Mouse (Mus musculus) intestine, embryonic 16.5 days (tissue): ENCODE measurements around the gene Dyrk1a. TPM values are rescaled to one million over a fixed set of nuclear protein-coding genes. Genes with fewer than 3 reads are reported as not detected.

Experiments
- ATAC-seq: fragments of 200-750 bp; cut with Nextera tagmentation; 2 replicates; pipeline ENCODE4 v1.8.0; 2017; ENCODE audit warnings: moderate TSS enrichment, moderate library complexity
- H3K27ac ChIP-seq: fragments of 300-500 bp; sonication (generic); 2 replicates; pipeline ENCODE4 v1.5.1; 2014; ENCODE audit warnings: mild to moderate bottlenecking, low read length
- H3K27me3 ChIP-seq: fragments of 300-500 bp; sonication (generic); replicated peaks from 2 replicates; pipeline ENCODE4 v1.6.1; 2014; ENCODE audit warnings: low read length, control low read depth, mixed read lengths; ENCODE audit not compliant: control insufficient read depth, insufficient read depth
- H3K36me3 ChIP-seq: fragments of 300-500 bp; sonication (generic); 2 replicates; pipeline ENCODE4 v1.6.1; 2014; ENCODE audit warnings: low read length, control low read depth; ENCODE audit not compliant: control insufficient read depth, insufficient read depth
- H3K4me1 ChIP-seq: fragments of 300-500 bp; sonication (generic); 2 replicates; pipeline ENCODE4 v1.6.1; 2014; ENCODE audit warnings: low read length, control low read depth, mixed read lengths; ENCODE audit not compliant: control insufficient read depth, insufficient read depth
- H3K4me2 ChIP-seq: fragments of 300-500 bp; sonication (generic); 2 replicates; pipeline ENCODE4 v1.6.1; 2014; ENCODE audit warnings: low read depth, low read length, control low read depth
- H3K4me3 ChIP-seq: fragments of 300-500 bp; sonication (generic); 2 replicates; pipeline ENCODE4 v1.5.1; 2014; ENCODE audit warnings: mild to moderate bottlenecking, low read length
- H3K9ac ChIP-seq: fragments of 300-500 bp; sonication (generic); 2 replicates; pipeline ENCODE4 v1.6.1; 2014; ENCODE audit warnings: low read depth, low read length
- H3K9me3 ChIP-seq: fragments of 300-500 bp; sonication (generic); 2 replicates; pipeline ENCODE4 v1.6.1; 2016; ENCODE audit warnings: low read length, control low read depth; ENCODE audit not compliant: control insufficient read depth
- WGBS: fragments of 180-500 bp; shearing (Covaris S2); extraction: QIAGEN DNeasy Blood & Tissue Kit; methylation state at CpG from one replicate; pipeline ENCODE4 v1.1.7; 2014; 5-methylcytosine and 5-hydroxymethylcytosine counted together
- polyA plus RNA-seq: library from polyadenylated mRNA; unstranded; fragments of >200 nt; fragmentation: Nextera tagmentation; extraction: Ambion mirVana; gene quantifications from 2 replicates; pipeline ENCODE4 v1.2.1, GENCODE M21; 2015

Gene Dyrk1a
- polyA plus RNA-seq, 1 experiment from 2014 or later, result 7.3 TPM

- no peak overlapping the region for H3K9ac ChIP-seq
- H3K27me3 ChIP-seq, result no peaks in the 10 kb centered on the region
- H3K36me3 ChIP-seq, result no peaks in the 10 kb centered on the region
- 3% methylated on average over 1 of the region's 1 CpGs for WGBS
- H3K27ac ChIP-seq, result no peak overlapping the region
- H3K9me3 ChIP-seq, result no peaks in the 10 kb centered on the region
- H3K4me3 ChIP-seq, result no peak overlapping the region
- H3K4me2 ChIP-seq, result no peak overlapping the region
- no peak for ATAC-seq
- peaks cover 48% of the 10 kb centered on the region for H3K4me1 ChIP-seq
Observed at GRCm38 (mm10) chr16:94597640-94598039, 27.8 kb downstream of the Dyrk1a start.

- Histone ChIP-seq H3K27me3 (no peaks in the 10 kb centered on the region), H3K9me3 (no peaks in the 10 kb centered on the region), H3K4me3 (no peak overlapping the region), H3K9ac (no peak overlapping the region), H3K36me3 (no peaks in the 10 kb centered on the region), H3K27ac (0 out of 2 replicates have a peak overlapping the region, but pooled peaks have one; percentile 4), H3K4me2 (no peak overlapping the region), H3K4me1 (peaks cover 59% of the 10 kb centered on the region)
- whole genome bisulfite sequencing, result 29% methylated on average over 6 of the region's 6 CpGs
- peak; percentile 21; the same call in 1 of the 2 replicates for ATAC-seq
Observed at GRCm38 (mm10) chr16:94599977-94600724, 30.3 kb downstream of the Dyrk1a start.

- no peak overlapping the region for H3K9ac ChIP-seq
- no peak overlapping the region for H3K4me3 ChIP-seq
- no peaks in the 10 kb centered on the region for H3K9me3 ChIP-seq
- WGBS, result 72% methylated on average over 5 of the region's 5 CpGs
- no peaks in the 10 kb centered on the region for H3K27me3 ChIP-seq
- no peaks in the 10 kb centered on the region for H3K36me3 ChIP-seq
- peak overlapping the region; percentile 38; the same call in 1 of the 2 replicates for H3K27ac ChIP-seq
- no peak overlapping the region for H3K4me2 ChIP-seq
- ATAC-seq, result peak; percentile 19; the same call in 1 of the 2 replicates
- peaks cover 58% of the 10 kb centered on the region for H3K4me1 ChIP-seq
Observed at GRCm38 (mm10) chr16:94601089-94601488, 31.3 kb downstream of the Dyrk1a start.

GRCm38 (mm10) chr16:94601540-94601953, 31.7 kb downstream of the Dyrk1a start:
- H3K9me3 ChIP-seq, result no peaks in the 10 kb centered on the region
- WGBS, result 12% methylated on average over 6 of the region's 6 CpGs
- H3K4me3 ChIP-seq, result no peak overlapping the region
- ATAC-seq, result peak; percentile 77
- H3K9ac ChIP-seq, result no peak overlapping the region
- peaks cover 59% of the 10 kb centered on the region for H3K4me1 ChIP-seq
- no peaks in the 10 kb centered on the region for H3K27me3 ChIP-seq
- H3K36me3 ChIP-seq, result no peaks in the 10 kb centered on the region
- H3K4me2 ChIP-seq, result no peak overlapping the region
- H3K27ac ChIP-seq, result peak overlapping the region; percentile 38; the same call in 1 of the 2 replicates

GRCm38 (mm10) chr16:94602188-94602587, 32.4 kb downstream of the Dyrk1a start:
- peak overlapping the region; percentile 33; the same call in 1 of the 2 replicates for H3K27ac ChIP-seq
- no peaks in the 10 kb centered on the region for H3K36me3 ChIP-seq
- no peak overlapping the region for H3K9ac ChIP-seq
- no peak overlapping the region for H3K4me2 ChIP-seq
- peaks cover 54% of the 10 kb centered on the region for H3K4me1 ChIP-seq
- 0 out of 2 replicates have a peak, but pooled peaks have one; percentile 17 for ATAC-seq
- H3K4me3 ChIP-seq, result no peak overlapping the region
- H3K27me3 ChIP-seq, result no peaks in the 10 kb centered on the region
- WGBS, result 80% methylated on average over 1 of the region's 1 CpGs
- H3K9me3 ChIP-seq, result no peaks in the 10 kb centered on the region

- Histone ChIP-seq H3K4me1 (peaks cover 55% of the 10 kb centered on the region), H3K4me2 (no peak overlapping the region), H3K27ac (peak overlapping the region; percentile 39), H3K27me3 (no peaks in the 10 kb centered on the region), H3K9ac (no peak overlapping the region), H3K9me3 (no peaks in the 10 kb centered on the region), H3K36me3 (no peaks in the 10 kb centered on the region), H3K4me3 (no peak overlapping the region)
- no peak for ATAC-seq
- whole genome bisulfite sequencing, result 54% methylated on average over 4 of the region's 4 CpGs
Observed at GRCm38 (mm10) chr16:94602730-94603129, 32.9 kb downstream of the Dyrk1a start.

- Histone ChIP-seq H3K27me3 (no peaks in the 10 kb centered on the region), H3K4me1 (peaks cover 43% of the 10 kb centered on the region), H3K4me2 (no peak overlapping the region), H3K36me3 (no peaks in the 10 kb centered on the region), H3K4me3 (no peak overlapping the region), H3K9me3 (no peaks in the 10 kb centered on the region), H3K27ac (peak overlapping the region; percentile 37; the same call in 1 of the 2 replicates), H3K9ac (no peak overlapping the region)
- peak; percentile 62 for ATAC-seq
- WGBS, result 70% methylated on average over 1 of the region's 1 CpGs
Observed at GRCm38 (mm10) chr16:94606169-94606568, 36.4 kb downstream of the Dyrk1a start.

- ATAC-seq, result no peak
- Histone ChIP-seq H3K27ac (no peak overlapping the region), H3K27me3 (no peaks in the 10 kb centered on the region), H3K4me2 (no peak overlapping the region), H3K4me1 (peaks cover 32% of the 10 kb centered on the region), H3K9me3 (no peaks in the 10 kb centered on the region), H3K4me3 (no peak overlapping the region), H3K9ac (no peak overlapping the region), H3K36me3 (no peaks in the 10 kb centered on the region)
- WGBS, result 19% methylated on average over 1 of the region's 1 CpGs
Observed at GRCm38 (mm10) chr16:94607468-94607867, 37.7 kb downstream of the Dyrk1a start.

GRCm38 (mm10) chr16:94608706-94609594, 39.1 kb downstream of the Dyrk1a start:
- H3K4me3 ChIP-seq, result no peak overlapping the region
- no peaks in the 10 kb centered on the region for H3K36me3 ChIP-seq
- no peaks in the 10 kb centered on the region for H3K9me3 ChIP-seq
- peaks cover 24% of the 10 kb centered on the region for H3K4me1 ChIP-seq
- no peak for ATAC-seq
- H3K27me3 ChIP-seq, result no peaks in the 10 kb centered on the region
- no peak overlapping the region; the same call in 1 of the 2 replicates for H3K27ac ChIP-seq
- 73% methylated on average over 9 of the region's 9 CpGs for WGBS
- H3K4me2 ChIP-seq, result no peak overlapping the region
- no peak overlapping the region for H3K9ac ChIP-seq
